Mouse (Mus musculus): Measurements from ENCODE around the gene Dusp7.

DNA sequence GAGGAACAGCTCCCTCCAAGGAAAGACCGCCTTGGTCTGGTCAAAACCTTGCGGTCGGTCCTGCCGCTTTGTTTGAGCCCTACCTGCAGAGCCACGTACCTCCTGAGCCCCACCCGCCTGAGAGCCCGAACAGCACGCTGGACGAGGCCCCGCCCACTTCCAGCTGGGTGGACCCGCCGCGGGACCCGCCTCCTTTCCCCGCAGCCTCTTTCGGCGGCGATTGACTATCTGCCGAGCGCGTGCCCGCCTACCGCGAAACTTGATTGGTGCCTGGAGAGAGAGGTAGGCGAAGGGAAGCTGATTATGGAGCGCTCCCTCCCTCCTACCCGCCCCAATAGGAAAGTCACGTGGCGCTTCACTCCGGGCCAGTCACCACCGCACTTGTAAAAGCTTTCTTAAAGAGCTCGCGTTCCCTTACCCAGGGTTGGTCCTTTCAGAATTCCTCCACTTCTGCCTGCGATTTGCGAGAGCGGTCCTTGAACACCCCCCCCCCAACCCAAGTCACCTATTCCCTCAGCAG lies 780 bp upstream of the Dusp7 start:
- no peak for TF ChIP-seq CTCF (IDR thresholded peaks at IDR 0.05; ENCODE audit: low read depth, low read length)
- no peak for TF ChIP-seq EP300 (IDR thresholded peaks at IDR 0.05; ENCODE audit: insufficient read depth, low read depth, low read length)
